Mouse (Mus musculus) forebrain, postnatal 0 days (tissue): ENCODE measurements around the gene Tmem45a2. TPM values are rescaled to one million over a fixed set of nuclear protein-coding genes. Genes with fewer than 3 reads are reported as not detected.
"Not testable (repeated sequence)": the region's sequence is repeated elsewhere in the genome, so short reads cannot be mapped to it uniquely, and the experiment has no call there.

ENCODE experiments used
- ATAC-seq: fragments of 200-750 bp; cut with Nextera tagmentation; 2 replicates; pipeline ENCODE4 v1.8.0; 2017; ENCODE audit warnings: mild to moderate bottlenecking, moderate library complexity
- DNase-seq: peaks from one replicate; pipeline ENCODE4 v3.0.0-alpha.2; 2015
- H3K27ac ChIP-seq: fragments of 300-500 bp; sonication (generic); 2 replicates; pipeline ENCODE4 v1.5.1; 2014; ENCODE audit warnings: low read depth, mild to moderate bottlenecking, antibody characterized with exemption, low read length, moderate library complexity, mixed read lengths
- H3K27me3 ChIP-seq: fragments of 300-500 bp; sonication (generic); 2 replicates; pipeline ENCODE4 v1.6.1; 2014; ENCODE audit warnings: mild to moderate bottlenecking, low read length, mixed read lengths; ENCODE audit not compliant: insufficient read depth
- H3K36me3 ChIP-seq: fragments of 300-500 bp; sonication (generic); 2 replicates; pipeline ENCODE4 v1.6.1; 2014; ENCODE audit warnings: mild to moderate bottlenecking, moderate library complexity; ENCODE audit not compliant: insufficient read depth
- H3K4me1 ChIP-seq: fragments of 300-500 bp; sonication (generic); 2 replicates; pipeline ENCODE4 v1.6.1; 2014; ENCODE audit warnings: antibody characterized with exemption; ENCODE audit not compliant: insufficient read depth
- H3K4me2 ChIP-seq: fragments of 300-500 bp; sonication (generic); 2 replicates; pipeline ENCODE4 v1.6.1; 2014; ENCODE audit warnings: low read depth, mild to moderate bottlenecking, moderate library complexity
- H3K4me3 ChIP-seq: fragments of 300-500 bp; sonication (generic); 2 replicates; pipeline ENCODE4 v1.5.1; 2014; ENCODE audit warnings: low read depth, low read length, mixed read lengths
- H3K9ac ChIP-seq: fragments of 300-500 bp; sonication (generic); 2 replicates; pipeline ENCODE4 v1.6.1; 2014; ENCODE audit warnings: mild to moderate bottlenecking
- H3K9me3 ChIP-seq: fragments of 300-500 bp; sonication (generic); 2 replicates; pipeline ENCODE4 v1.6.1; 2016; ENCODE audit warnings: low read length
- CTCF ChIP-seq: sonication (generic); IDR thresholded peaks from 2 replicates; pipeline ENCODE4 v1.5.1; 2016; ENCODE audit warnings: antibody characterized with exemption, control low read depth, low read depth
- WGBS: fragments of 180-500 bp; shearing (Covaris S2); extraction: QIAGEN DNeasy Blood & Tissue Kit; methylation state at CpG from one replicate; pipeline ENCODE4 v1.1.7; 2014; 5-methylcytosine and 5-hydroxymethylcytosine counted together
- polyA plus RNA-seq: library from polyadenylated mRNA; unstranded; fragments of >200 nt; fragmentation: Nextera tagmentation; extraction: Ambion mirVana; gene quantifications from 2 replicates; pipeline ENCODE4 v1.2.1, GENCODE M21; 2015
- total RNA-seq: library from RNA; depleted of rRNA; stranded (reverse); fragments of >200 nt; gene quantifications from 2 replicates; pipeline ENCODE4 v1.2.3, GENCODE M21; 2014; rRNA removed

Tmem45a2 gene
- total and polyA plus RNA-seq, 2 experiments from 2014 or later = 0.05 TPM; not detected in 1

- H3K9me3 ChIP-seq = no peaks in the 10 kb centered on the region
- no peaks in the 10 kb centered on the region for H3K36me3 ChIP-seq
- no peak overlapping the region for H3K9ac ChIP-seq
- ATAC-seq (no peak), DNase-seq (no peak)
- no peak overlapping the region for H3K4me3 ChIP-seq
- H3K27me3 ChIP-seq = no peaks in the 10 kb centered on the region
- WGBS = 86% methylated on average over 3 of the region's 3 CpGs
- no peak overlapping the region for H3K27ac ChIP-seq
- H3K4me2 ChIP-seq = no peak overlapping the region
- TF ChIP-seq CTCF = no peak
- H3K4me1 ChIP-seq = no peaks in the 10 kb centered on the region
Observed at GRCm38 (mm10) chr16:57049974-57050373, 21.2 kb downstream of the Tmem45a2 start.

- Histone ChIP-seq H3K27ac (no peak overlapping the region), H3K9ac (no peak overlapping the region), H3K27me3 (no peaks in the 10 kb centered on the region), H3K36me3 (no peaks in the 10 kb centered on the region), H3K4me1 (no peaks in the 10 kb centered on the region), H3K4me2 (no peak overlapping the region), H3K9me3 (no peaks in the 10 kb centered on the region), H3K4me3 (no peak overlapping the region)
- WGBS = 74% methylated on average over 5 of the region's 5 CpGs
- no peak for ATAC-seq
- DNase-seq = no peak
- TF ChIP-seq CTCF = no peak
Observed at GRCm38 (mm10) chr16:57038600-57038999, 32.6 kb downstream of the Tmem45a2 start.

GRCm38 (mm10) chr16:57030150-57030885 lies 40.9 kb downstream of the Tmem45a2 start:
- Histone ChIP-seq H3K9ac (no peak overlapping the region), H3K27me3 (no peaks in the 10 kb centered on the region), H3K9me3 (no peaks in the 10 kb centered on the region), H3K4me2 (no peak overlapping the region), H3K36me3 (no peaks in the 10 kb centered on the region), H3K4me1 (no peaks in the 10 kb centered on the region), H3K27ac (no peak overlapping the region), H3K4me3 (no peak overlapping the region)
- no peak for TF ChIP-seq CTCF
- no peak for DNase-seq
- WGBS = 89% methylated on average over 7 of the region's 7 CpGs
- no peak for ATAC-seq

- DNase-seq, H3K4me1 ChIP-seq, H3K4me3 ChIP-seq, ATAC-seq, H3K27ac ChIP-seq, H3K27me3 ChIP-seq, H3K4me2 ChIP-seq, H3K36me3 ChIP-seq, H3K9ac ChIP-seq, H3K9me3 ChIP-seq: not testable (repeated sequence)
- WGBS = 94% methylated on average over 9 of the region's 9 CpGs
Observed at GRCm38 (mm10) chr16:56998283-56998682, 72.9 kb downstream of the Tmem45a2 start.

Other genes starting within 250 kb of the Tmem45a2 start
- 1.5 and 3.0 TPM in 2 replicates for gene Tmem45a, start 185.2 kb downstream of the Tmem45a2 start, total RNA-seq
- 3.8 and 4.0 TPM in 2 replicates for gene Tmem45a, start 185.2 kb downstream of the Tmem45a2 start, polyA plus RNA-seq
- 0.76 and 1.9 TPM in 2 replicates for gene Lnp1, start 143.3 kb downstream of the Tmem45a2 start, total RNA-seq
- gene Lnp1, start 143.3 kb downstream of the Tmem45a2 start, polyA plus RNA-seq = 1.5 and 1.9 TPM in 2 replicates
- gene Tomm70a, start 50.3 kb upstream of the Tmem45a2 start, total RNA-seq = 129 and 138 TPM in 2 replicates
- gene Tomm70a, start 50.3 kb upstream of the Tmem45a2 start, polyA plus RNA-seq = 59.3 and 65.7 TPM in 2 replicates
- 23.7 and 28.5 TPM in 2 replicates for gene Nit2, start 96.0 kb upstream of the Tmem45a2 start, total RNA-seq
- 38.8 and 41.4 TPM in 2 replicates for gene Nit2, start 96.0 kb upstream of the Tmem45a2 start, polyA plus RNA-seq
- 75.8 and 89.1 TPM in 2 replicates for gene Tbc1d23, start 160.1 kb upstream of the Tmem45a2 start, total RNA-seq
- 29.3 and 33.5 TPM in 2 replicates for gene Tbc1d23, start 160.1 kb upstream of the Tmem45a2 start, polyA plus RNA-seq
- 0.23 and 0.24 TPM in 2 replicates for gene Tmem30c, start 221.5 kb upstream of the Tmem45a2 start, total RNA-seq
- 0.27 TPM in 1 of 2 replicates, not detected in the other for gene Tmem30c, start 221.5 kb upstream of the Tmem45a2 start, polyA plus RNA-seq